Mouse (Mus musculus): ENCODE results near the gene Inka1.
A peak's percentile ranks its signal among the peaks of the same experiment; 100 is the strongest.
"Not testable (repeated sequence)": the region's sequence is repeated elsewhere in the genome, so short reads cannot be mapped to it uniquely, and the experiment has no call there.

Inka1 gene

DNA sequence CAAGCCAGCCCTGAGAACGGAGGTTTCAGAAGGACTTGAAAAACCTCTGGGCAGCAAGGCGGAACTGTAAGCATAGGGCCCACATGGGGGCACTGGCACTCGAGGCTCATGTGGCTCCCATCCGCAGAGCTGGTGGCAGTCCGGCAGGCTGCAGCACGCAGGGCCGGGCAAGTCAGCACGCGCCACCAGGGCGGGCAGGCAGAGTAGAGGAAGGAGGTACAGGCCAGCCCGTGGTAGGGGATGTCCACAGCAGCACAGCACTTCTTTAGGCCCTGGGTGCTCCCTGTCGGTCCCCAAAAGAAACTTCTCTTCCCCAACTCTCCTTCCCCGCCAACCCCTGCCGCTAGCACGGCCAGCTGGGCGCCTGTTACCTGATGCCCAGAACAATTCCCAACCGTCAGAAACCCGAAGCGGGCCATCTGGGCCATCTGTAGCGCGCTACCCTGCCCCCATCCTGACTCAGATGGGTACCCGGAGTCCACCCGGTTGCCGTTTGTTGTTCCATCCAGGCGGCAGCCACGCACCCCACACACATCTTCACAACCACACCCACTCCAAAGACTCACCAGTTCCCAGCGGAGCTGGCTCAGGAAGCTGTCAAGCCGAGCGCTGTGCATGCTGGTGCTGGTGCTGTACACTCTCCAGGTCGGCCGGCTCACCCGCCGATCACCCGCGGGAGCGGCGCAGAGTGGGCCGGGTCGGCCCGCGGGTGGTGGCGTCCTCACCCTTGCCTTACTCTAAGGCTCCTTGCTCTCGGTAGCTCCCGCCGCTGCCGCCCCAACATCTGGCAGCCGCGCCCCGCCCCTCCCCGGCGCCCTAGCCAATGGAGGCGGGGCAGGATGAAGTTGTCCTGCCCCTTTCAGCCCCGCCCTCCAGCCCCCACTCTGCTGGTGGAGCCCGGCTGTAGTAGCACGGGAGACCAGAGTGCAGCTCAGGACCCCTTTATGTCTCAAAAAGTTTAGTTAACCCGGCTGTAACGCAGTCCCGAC is at the start of gene Inka1:
TSS of gene Inka1 (minus strand) at position 749 of the 989 bp plus-strand sequence.
- DNase-seq (ENCODE audit: low spot score) = peak; percentile 67

DNA sequence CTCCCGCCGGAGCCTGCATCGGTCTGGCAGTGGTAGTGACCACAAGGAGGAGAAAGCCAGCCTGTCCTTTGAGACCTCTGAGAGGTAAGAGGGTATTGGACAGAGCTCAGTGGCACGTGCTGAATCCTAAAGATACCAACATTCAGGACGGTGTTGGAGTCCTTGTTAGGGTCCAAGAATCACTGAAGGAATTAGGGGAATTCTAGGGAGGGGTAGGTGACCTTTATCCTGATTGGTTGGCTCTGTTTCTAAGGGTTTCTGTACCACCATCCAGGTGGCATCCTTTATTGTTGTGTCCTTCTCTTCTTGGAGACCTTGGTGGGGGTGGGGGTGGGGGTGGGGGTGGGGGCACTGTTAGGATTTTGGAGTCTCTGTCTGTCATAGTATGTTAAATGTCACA is 46.4 kb upstream of the Inka1 start:
- no peak for DNase-seq (ENCODE audit: low spot score)

DNA sequence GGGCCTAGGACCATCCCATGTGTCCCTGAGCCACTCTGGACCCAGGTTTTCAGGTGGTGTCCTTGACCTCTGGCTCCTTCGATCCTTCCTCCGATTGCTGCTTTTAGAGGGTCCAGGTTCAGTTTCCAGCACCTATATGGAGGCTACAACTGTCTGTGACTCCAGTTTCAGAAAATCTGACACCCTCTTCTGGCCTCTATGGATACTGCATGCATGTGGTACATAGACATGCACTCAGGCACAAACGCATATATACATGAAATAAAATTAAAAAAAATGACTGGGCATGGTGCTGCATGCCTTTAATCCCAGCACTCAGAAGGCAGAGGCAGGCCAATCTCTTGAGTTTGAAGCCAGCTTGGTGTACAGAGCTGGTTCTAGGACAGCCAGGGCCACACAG is 42.2 kb upstream of the Inka1 start:
- DNase-seq (ENCODE audit: low spot score) = no peak

DNA sequence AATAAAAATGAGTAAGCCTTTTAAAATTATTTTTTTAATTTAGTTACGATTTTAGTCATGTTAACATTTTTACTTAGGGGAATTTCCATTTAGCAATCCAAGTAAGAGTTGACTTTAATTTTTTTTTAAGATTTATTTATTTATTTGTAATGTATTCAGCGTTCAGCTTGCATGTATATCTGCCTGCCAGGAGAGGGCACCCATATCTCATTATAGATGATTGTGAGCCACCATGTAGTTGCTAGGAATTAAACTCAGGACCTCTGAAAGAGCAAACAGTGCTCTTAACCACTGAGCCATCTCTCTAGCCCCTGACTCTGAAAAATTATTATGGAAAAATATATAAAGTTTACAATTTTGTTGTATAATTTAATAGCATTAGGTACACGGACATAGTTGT is 40.9 kb upstream of the Inka1 start:
- DNase-seq (ENCODE audit: low spot score) = no peak

DNA sequence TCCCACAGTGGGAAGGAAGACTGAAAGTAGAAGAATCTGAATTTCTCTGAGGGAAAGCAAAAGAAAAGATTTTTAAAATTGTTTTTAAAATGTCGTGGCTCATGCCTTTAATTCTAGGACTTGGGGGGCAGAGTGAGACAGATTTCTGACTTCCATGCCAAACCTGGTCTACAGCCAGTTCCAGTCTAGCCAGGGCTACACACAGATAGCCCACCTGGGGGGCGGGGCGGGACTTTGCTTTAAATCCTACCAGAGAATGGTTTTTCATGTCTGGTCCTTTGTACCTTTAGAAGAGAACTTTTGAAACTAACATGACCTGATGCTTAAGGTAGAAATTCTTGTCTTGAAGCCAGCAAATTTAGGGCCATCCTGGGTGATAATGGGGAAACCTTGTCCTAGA is 37.5 kb upstream of the Inka1 start:
- DNase-seq (ENCODE audit: low spot score) = no peak

DNA sequence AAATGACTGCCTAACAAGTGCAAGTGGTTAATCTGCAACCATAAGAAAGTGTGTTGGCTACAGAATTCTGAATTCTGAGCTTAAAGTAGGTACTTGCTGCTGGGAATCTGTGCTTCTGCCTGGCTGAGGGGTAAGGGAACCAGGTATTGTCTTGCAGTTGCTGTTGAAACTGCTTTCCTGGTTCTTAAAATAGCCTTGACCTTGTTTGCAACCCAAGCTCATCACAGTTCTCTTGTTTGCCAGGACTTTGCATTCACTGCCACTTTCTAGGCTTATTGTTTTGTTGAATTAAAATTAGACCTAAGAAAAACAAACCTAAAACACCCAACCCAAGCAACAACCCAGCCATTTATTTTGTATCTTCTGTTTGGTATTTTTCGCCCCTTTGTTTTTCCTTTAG is 35.1 kb upstream of the Inka1 start:
- DNase-seq (ENCODE audit: low spot score) = no peak

DNA sequence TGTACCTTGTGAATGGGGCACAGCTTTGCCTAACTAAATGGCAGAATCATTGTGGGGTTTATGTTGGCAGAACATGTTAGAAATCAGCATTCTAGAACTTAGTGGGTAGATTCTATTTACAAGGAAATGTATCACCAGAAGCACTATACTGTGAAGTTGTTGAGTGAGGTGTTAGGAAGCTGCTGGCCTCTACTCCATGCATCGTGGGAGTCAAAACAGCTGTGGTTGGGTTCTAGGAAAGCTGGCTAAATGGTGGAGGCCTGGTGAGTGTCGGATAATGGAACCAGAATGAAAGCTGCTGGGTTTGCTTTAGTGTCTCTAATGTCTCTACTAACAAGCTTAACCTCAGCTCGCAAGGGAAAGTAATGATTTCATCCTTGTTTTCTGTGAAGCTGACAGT is 31.4 kb upstream of the Inka1 start:
- peak; percentile 29 for DNase-seq (ENCODE audit: low spot score)

DNA sequence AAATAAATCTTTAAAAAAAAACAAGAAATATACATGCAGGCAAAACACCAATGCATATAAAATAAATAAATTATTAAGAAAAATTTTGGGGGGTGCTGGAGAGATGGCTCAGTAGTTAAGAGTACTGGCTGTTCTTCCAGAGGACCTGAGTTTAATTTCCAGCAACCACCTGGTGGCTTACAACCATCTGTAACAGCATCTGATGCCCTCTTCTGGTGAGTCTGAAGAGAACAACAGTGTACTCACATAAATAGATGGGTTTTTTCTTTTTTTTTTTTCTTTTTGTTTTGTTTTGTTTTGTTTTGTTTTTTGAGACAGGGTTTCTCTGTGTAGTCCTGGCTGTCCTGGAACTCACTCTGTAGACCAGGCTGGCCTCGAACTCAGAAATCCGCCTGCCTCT is 27.9 kb upstream of the Inka1 start:
- not testable (repeated sequence) for DNase-seq (ENCODE audit: low spot score)

DNA sequence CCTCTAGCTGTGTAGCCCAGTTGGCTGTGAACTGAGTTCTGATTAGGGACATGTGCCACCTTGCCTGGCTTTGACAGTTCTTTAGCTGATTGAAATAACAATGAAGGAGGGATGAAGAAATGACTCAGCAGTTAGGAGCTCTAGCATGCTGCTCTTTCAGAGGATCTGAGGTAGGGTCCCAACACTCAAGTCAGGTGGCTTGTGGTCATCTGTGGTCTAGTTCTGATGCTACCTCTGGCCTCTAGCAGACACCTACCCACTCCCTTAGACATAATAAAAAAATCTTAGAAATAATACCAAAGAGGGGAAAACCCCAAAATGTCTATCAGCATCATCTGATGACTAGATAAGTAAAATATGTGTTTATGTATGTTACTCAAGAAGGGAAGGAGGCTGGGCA is 24.7 kb upstream of the Inka1 start:
- no peak for DNase-seq (ENCODE audit: low spot score)

DNA sequence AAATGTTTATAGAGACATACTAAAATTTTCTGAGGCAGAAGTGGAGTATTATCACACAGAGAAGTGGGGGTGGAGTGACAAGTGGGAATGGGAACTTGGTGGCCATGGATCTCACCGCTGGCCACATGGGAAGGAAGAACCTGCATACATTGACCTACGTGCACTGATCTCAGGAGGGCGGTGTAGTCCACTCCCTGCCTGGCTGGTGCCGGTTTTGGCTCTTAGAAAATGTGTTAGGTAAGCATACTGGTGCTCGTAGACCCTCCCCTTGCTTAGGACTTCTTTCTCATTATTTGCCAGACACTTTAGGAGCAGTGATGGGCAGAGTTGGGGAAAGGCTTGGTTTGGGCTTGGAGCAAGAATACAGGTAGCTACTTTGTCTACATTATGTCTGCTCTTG is 22.4 kb upstream of the Inka1 start:
- DNase-seq (ENCODE audit: low spot score) = no peak

DNA sequence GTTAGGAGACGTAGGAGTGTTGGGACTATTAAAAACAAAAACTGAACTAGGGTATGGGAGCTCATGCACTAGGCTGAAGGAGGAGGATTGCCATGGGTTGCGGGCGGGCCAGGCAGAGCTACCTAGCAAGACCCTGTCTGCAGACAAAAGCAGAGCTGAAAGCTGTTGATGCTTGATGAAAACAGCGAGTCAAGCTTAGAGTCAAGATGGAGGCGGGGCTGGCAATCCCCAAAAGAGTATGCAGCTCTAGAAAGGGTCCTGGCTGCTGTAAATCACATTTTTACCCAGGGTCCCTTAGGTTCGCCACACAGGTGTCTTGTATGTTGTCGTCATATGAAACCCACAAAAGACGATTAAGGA is 17.8 kb upstream of the Inka1 start:
- DNase-seq (ENCODE audit: low spot score) = no peak

DNA sequence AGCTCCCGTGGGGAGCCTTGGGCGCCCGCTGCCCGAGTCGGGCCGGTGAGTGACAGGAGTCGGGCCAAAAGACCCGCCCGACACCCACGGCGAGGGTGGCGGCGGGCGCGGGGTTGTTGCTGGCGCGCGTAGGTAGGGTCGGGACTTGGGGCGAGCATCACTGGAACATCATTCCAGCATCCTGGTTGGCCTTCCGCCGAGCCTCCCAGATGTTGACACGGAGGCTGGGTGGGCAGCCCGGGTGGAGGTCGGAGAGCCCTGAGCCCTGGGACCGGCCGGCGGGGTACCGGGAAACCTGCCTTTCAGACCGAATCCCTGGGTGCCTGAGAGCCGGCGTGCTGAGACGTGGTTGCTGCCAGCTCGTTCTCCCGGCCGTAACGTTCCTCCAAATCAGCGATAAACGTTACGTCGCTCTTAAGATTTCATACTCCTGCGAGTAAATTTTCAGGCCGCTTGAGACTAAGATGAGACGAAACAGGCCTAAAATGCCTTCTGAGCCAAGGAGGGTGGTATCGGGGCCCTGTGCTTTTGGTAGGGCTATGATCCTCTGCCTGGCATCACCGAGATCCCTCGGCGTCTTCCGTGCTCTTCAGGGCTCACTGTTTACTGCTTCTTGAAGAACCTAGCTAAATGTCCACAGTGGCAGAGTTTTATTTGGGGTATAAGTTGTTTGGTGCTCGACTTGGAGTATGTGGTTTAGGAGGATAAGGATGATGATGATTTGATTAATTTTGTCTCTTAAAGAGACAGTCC is 17.3 kb upstream of the Inka1 start:
- DNase-seq (ENCODE audit: low spot score) = no peak

DNA sequence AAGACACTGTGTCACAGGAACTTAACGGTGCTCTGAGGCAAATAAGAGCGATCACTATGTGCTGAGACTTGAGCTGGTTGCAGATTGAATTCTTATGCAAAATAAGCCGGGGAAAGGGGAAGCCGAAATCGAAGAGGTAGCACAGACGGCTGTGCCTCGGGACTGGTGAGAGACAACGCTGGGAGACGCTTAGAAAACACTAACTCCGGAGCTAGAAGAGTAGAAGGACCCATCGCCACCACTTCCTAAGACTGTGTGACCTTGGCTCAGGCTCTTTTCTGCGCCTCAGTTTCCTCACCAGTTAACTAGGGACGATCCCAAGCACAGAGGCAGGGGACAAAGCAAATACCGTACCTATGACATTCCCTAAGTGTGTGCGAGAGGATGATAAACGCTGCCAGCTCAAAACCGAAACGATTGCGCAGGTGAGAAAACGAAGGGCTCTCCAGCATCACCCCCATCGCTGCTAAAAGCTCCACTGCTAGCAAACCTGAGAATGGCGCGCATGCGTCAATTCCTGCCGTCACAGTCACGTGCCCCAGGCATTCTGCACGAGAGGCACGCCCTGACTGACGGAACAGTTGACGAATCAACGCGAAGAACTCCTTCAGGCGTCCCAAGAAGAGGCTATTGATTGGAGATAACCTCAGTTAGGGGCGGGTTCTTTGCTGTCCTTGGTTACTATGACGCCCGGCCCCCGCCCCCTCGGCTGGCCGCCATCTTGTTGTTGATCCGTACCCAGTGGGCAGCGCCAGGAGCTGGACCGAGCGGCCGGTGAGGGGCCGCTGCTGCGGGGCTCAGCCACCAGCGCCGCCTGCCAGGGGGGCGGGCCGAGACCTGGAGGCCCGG is 16.5 kb upstream of the Inka1 start, which contains the start of gene Ip6k1:
TSS of gene Ip6k1 (plus strand) at position 580 of the 849 bp plus-strand sequence.
- DNase-seq (ENCODE audit: low spot score) = peak; percentile 100

DNA sequence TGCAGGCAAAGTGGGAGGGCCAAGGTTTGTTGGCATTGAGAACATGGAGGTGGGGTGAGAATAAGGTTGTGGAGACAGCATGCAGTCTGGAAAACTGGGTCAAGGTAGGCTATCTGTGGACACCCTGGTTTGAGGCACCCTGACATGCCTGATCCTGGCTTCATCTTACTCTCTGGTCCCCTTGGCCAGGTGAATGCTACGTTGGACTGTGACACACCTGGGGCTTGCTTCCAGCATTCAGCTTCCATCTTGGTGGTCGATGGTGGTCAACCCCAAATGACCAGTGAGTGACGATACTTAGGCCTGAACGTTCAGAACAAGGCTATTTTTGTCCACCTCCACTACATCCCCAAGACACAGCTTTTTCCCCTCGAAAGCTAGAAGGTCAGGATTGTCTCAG is 10.4 kb upstream of the Inka1 start, which contains the start of gene Gm20662:
TSS of gene Gm20662 (plus strand) at position 301 of the 400 bp plus-strand sequence.
- no peak for DNase-seq (ENCODE audit: low spot score)

DNA sequence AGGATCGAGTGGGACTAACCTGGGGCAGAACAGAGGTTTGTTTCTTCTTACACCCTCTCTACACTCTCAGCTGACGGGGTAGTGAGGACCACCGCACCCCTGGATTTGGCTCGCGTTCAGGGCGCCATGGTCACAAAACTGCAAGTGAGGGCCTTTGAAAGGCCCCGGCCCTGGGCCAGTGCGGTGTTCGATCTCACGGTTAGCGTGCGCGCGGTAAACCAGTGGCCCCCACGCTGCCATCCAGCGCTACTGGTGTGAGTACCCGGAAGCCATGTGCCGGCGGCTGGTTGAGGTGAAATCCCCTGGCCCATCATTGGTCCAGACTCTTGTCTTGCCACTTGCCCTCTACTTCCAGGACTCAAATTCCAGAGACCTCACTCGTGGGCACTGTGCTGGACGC is 9.8 kb upstream of the Inka1 start:
- no peak for DNase-seq (ENCODE audit: low spot score)

DNA sequence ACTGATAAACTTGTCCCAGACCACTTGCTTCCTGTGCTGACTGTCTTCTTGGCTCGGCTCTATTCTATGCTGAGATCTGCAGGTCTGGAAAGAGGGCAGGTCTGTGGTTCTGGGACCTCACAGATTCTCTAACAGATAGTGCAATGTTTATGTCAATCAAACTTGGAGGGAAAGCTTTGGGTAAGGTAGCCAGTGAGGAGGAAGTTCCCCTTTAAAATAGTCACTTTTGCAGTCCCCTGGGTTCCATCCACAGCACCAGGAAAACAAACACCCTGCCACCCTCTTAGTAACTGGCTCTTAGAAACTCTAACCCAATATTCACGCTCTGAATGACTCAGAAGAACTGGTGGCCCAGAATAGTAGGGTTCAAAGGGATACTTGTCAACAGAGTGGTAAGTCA is 8.8 kb upstream of the Inka1 start:
- no peak for DNase-seq (ENCODE audit: low spot score)

DNA sequence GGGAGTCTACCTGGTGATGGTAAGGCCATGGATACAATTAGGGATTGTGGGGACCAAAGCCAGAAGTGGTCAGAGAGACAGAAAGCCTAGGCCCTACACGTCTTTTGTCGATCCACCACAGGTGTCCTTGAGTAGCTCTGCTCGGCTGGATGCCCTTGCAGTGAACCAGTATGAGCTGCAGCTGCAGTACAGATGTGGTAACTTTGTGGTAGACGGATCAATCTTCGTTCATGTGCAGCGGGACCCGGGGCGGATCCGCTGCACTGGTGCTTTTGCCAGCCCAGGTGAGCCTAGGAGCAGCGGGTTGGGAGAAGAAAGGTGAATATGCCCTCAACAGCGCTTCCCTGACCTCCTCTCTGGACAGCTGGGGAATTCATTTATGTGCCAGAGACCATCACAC is 7.3 kb upstream of the Inka1 start:
- DNase-seq (ENCODE audit: low spot score) = no peak

DNA sequence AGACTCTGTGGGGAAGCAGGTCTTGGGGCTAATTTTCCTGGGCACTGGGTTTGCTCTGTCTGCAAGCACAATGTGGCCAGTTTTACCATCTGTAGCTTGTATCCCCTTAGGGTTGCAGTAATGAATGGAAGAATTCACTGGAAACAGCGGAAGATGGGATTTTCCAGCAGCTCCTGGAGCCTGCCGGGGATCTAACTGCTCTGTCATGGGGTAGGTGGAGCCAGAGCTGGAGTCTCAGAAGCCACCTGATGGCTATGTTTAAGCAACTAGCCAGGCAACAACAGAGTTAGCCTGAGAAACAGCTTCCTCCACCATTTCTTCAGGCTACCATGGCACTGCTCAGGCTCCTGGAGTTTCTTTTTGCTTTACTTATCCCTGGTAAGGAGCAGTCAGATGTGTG is 6.5 kb upstream of the Inka1 start, which contains the start of gene Cdhr4:
TSS of gene Cdhr4 (plus strand) at position 301 of the 400 bp plus-strand sequence.
- DNase-seq (ENCODE audit: low spot score) = no peak

DNA sequence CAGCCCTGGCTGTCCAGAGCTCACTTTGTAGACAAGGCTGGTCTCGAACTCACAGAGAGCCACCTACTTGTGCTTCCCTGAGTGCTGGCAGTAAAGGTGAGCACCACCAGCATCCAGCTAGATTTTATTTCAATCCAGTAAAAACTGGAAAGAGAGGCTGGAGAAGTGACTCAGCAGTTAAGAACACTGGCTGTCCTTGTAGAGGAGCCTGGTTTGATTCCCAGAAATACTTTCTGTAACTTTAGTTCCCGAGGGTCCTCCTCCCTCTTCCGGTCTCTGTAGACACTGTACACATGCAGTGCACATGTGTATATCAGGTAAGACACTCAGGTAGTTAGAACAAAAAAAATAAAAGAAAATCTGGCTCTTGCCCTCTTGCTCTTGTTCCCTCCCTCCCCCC is 2.3 kb upstream of the Inka1 start:
- DNase-seq (ENCODE audit: low spot score) = no peak

DNA sequence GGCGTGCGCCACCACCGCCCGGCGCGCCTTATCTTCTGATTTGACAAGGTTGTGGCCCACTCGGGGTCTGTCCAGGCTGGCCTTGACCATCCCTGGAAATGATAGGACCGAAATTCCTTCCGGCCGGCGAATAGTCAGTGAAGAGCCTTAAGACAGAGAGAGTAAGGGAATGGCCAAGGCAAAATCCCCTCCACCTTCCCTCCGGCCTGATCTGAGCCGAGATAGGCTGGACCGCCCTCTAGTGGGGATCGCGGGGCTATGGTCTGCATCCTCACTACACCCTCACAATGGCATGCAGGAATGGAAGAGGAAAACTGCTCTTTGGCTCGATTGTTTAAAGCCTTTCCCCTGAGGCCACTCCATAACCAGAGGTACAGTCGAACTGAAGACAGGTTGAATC is 697 bp upstream of the Inka1 start:
- DNase-seq (ENCODE audit: low spot score) = peak; percentile 62

DNA sequence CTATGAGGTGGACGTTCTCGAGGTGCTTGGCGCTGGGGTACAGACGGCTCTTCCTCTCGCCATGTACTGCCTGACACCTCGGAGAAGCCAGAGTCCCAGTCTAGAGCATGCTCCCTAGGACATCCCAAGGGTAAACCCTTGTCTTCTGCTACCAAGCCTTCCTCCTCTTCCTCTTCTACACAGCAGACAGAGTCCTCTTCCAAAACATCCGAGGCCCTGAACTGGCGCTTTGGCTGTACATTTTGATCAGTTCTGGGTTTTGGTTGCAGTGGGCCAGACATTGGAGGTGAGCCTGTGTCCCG is 974 bp downstream of the Inka1 start:
- no peak for DNase-seq (ENCODE audit: low spot score)

DNA sequence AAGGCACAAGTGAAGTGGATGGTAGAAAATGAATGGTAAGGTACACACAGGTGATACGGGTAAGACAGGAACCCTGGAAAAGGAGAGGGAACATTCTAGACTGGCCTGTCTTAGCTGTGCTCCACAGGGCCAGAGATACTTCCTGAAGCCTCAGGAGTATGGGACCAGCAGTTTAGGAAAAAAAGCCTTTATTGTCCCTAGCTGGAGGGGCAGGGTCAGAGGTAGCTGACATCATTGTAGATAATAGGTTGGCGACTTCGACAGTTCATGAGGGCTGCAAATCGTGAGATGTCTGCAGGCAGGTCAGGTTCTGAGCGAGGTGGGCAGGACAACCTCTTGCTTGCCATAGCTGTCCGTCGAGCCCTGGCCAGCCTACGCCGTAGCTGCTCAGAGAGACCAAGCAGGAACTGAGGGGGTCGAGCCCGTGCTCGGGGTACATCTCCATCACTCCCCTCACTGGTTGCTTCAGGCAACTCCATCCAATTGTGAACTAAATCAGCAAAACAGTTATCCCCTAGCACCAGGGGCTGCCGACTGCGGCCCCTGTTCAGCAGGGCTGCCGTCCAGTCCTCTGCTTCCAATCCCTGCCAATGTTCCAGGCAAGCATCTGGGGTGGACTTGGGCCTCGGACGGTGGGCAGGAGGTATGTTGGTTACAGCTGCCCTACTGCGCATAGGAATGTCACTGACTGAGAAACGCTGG is 1.5 kb downstream of the Inka1 start:
- DNase-seq (ENCODE audit: low spot score) = no peak
